Mouse (Mus musculus) T-cell, adult 2 months (primary cell): Measurements from ENCODE around the gene Siglec1.
"Not testable (repeated sequence)": the region's sequence is repeated elsewhere in the genome, so short reads cannot be mapped to it uniquely, and the experiment has no call there.

Source experiments
- DNase-seq: peaks from one replicate; pipeline ENCODE4 v3.0.0; 2022; ENCODE audit warnings: low spot score

Siglec1 gene

DNA sequence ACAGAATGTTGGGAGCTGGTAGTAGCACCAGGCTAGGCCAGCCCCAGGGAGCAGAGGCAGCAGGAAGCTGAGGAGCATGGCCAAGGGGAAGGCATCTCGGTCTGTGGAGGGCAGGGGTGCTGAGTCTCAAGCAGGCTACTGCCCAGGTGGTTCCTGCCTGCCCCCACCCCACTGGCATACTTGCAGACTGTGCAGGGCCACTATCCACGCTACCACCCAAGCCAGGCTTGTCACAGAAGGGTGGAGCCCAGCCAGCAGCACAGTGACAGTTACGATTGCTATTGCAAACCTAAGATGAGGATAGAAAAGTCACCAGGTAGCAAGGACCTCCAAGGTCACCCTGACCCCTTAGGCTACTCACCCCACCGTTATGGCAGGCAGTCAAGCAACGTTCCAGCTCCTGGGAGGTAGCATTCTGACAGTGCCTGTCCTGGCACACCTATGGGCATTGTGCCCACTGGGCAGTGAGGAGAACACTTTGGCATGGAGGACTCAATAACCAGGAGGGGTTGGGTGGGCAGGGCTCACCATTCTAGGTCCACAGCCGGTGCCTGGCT, 33.6 kb downstream of the Siglec1 start:
- no peak for DNase-seq

DNA sequence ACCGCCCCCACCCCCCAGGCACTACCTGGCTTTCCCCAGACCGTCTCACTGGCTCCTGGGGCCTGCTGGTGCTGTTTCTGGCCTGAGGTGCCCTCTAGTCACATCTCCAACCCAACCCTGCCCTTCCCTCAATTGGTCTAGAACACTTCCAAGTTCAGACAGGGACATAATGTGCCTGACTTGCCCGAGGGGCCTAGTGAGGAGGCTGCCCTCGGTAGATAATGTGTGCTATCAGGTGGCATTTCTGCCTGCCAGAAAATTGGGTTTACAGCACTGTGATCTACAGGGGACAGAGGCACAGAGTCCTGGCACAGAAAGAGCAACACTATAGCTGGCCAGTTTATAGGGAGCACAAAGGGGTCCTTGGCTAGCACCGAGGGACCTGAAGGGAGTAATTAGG, 34.5 kb downstream of the Siglec1 start:
- no peak for DNase-seq

DNA sequence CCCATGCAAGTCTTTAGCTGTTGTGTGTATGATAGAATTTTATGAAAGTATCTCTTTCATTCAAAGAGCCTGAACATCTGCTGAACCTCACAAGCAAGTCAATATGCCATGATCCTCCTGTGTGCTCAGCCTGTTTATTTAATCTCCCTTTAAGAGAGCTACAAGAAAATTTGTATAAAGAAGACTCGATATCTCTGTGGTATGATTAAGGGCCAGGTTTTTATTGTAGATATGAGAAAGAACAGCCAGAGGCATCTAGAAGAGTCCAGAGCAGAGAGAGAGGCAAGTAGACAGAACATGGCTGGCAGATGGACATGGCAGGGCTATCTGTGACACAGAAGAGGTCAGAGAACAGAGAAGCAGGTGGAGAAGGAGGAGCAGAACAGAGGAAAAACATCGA, 40.5 kb downstream of the Siglec1 start:
- DNase-seq: no peak

DNA sequence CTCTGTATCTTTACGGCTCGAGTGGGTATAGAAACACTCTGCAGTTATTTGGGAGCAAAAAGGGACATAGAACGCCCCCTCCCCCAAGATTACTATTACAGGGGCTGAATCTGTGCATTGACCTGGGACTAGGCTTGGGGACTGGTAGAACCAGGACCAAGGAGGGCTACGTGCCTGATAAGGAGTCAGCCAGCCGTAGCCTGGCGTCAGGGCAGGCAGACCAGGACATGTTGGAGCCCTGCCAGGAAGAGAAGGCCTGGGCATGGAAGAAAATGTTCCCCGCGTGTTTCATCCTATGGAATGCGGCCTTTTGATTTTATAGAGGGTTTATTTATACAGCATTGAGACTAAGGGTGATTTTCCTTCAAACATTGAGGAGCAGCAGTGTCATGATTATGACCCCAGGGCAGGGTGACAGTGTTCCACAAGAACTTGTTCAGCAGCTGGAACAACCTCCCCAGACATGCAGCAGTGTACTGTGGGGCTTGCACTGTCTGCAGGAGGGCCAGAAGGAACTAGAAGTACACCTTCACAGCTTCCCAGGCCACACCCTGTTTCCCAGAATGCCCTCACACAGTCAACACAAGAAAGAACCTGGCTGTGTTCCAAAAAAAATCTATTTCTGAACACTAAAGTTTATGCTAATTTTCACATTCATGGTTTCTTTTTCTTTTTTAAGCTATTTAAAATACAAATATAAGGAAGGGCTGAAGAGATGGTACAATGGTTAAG, 41.4 kb downstream of the Siglec1 start:
- no peak for DNase-seq

DNA sequence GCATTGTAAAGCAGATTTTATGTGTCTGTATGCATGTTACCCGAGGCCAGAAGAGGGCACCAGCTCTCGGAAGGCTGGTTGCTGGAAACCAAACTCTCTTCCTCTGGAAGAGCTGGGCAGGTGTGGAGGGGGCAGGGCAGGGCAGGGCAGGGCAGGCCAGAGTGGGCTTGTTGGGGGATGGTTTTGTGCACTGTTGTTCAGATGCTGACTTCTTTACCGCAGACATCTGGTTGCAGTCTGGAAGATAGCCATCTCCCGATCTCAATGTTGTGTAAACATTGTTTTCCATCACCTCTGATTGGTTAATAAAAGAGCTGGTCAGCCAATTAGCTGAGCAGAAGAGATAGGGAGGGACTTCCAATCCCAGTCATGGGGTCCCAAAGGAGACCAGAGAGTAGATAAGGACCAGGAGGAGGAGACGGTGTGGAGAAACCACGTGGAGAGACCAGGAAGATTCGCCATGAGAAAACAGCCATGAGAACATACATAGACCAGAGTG, 42.2 kb downstream of the Siglec1 start:
- no peak for DNase-seq

DNA sequence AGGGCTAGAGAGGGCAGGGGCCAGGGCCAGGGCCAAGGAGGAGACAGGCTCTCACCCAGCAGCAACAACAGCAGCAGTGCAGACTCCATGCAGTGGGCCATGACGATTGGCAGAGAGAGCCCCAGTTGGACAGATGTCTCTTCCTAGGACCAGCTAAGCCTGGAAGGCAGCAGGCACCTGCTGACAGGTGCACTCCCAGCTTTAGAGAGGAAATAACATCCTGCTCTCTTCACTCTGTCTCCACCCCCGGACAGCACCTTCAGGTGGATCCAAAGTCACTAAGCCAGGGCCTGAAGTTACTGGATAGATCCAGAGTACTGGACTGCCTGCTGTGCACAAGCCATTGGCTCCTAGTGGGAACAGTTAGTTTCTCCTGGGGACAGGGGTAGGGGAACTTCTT, 43.6 kb downstream of the Siglec1 start, which contains the start of gene Gfra4:
Gene Gfra4 (minus strand): TSS at position 101 of the 400 bp plus-strand sequence.
- no peak for DNase-seq

DNA sequence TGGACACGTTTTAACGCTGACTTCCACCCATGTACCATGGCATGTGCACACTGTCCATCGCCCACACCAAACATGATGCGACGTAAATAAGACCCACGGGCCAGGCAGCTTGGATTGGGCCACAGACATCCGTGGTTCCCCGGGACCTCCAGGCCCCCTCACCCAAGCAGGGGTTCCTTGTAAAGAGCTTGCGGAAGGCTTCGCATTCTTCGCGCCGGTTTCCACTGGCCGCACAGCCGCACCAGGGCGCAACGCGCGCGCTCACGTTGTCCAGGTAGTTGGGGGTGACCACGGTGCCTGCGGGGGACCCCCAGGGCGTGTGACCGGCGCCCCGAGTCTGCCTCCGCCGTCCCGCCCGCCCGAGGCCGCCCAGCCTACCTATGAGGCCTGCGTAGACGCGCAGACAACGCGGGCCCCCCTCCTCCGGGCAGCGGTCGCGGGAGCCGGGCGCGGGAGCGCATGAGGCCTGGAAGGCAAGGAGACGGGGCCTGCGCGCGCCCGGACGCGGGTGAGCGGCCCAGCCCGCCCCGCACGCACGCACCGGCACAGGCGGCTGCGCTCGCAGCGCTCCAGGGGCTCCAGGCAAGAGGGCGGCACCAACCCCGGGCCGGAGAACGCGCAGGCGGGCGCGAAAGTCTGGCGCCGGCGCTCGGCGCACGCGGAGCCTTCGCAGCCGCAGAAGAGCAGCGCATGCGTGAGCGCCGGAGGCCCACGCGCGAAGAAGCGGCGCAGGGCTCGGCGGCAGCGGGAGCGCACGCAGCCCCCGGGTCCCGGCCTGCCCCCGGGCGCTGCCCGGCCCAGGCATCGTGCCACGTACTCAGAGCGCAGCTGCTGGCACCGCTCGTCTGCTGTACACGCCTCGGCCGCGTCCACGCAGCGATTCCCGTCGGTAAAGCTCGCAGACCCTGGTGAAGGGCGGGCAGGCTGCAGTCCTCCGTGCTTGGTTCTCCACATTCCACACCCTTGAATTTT, 45.4 kb downstream of the Siglec1 start:
- DNase-seq: no peak

DNA sequence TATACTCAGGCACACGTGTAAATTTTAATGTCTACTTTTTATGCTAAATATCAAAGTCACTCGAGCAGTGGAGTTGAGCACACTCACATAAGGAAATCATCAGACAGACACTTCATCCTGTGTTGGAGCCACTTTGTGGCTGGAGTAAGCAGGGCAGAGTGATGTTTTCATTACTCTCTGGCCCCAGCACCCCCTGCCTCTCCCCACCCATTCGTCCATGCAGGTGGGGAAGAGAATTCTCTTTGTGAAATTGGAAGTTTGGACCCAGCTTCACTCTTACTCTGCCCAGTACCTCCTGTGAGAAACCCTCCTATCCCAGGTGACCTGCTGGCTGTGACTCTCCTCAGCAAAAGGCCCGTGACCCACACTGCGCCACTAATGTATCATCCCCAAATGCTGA, 47.9 kb downstream of the Siglec1 start:
- no peak for DNase-seq

DNA sequence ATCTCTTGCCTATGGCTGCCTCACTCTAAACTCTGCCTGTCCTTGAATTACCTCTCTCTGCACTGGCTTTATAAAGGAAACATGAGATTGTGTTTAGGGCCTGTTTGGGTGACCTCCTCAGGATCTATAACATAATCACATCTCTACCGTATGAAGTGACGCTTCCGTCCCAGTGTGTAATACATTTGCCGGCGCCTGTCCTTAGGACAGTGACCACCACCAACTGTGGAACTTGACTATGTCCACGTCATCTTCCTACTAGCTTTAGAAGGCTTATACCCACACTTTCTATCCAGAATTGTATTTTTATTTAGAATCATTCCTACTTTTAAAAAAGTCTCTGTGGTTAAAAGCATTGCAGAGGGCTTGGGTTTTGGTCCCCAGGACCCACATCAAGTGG, 48.4 kb downstream of the Siglec1 start:
- no peak for DNase-seq

DNA sequence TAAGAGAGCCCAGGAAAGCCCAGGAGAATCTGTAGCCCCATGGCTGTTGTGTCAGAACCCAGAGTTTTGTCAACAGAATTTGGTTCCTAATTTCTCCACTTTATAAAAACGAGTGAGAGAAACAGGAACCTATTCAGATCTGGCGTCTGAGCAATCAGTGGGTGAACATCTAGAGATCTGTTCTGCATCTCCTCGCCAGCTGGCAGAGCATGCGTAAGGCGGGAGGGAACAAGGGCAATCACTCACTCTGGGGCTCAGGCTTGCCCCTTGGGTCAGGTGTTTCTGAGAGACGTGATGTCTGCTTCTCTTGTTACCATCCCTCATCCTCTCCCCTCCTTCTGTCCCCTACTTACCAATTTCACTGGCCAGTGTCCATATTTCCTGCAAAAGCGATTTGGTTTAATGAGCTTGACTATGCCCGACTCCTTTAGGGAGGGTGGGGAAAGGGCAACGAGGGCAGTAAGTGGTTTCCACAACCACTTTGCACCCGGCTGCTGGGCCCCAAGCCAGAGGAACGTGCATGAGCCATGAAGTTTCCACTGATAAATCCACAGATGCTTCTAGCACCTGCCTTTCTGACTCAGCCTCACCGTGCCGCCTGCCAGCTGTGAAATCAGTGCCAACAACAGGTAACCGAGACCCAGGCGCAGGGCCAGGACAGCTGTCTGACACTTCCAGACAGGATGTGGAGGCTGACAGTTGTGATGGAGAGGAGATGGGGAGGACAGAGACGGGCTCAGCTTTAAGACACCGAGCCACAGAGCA, 49.2 kb downstream of the Siglec1 start:
- DNase-seq: no peak

DNA sequence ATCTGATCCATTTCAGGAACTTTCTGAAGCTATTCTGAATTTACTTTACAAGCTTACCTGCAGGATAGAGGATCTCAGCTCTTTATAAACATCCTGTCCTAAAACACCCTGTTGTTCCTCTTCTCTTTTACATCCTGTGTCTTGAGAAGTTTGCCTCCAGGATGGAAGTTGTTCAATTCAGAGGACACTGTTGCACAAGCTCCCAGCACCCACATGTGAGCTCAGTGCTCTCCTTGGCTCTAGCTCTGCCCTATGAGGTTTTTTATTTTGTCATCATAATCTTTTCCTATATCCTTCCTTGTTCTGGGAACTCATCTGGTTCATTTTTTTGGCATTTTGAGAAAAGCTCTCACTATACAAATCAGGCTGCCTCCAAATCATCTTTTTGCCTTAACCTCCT, 49.8 kb downstream of the Siglec1 start:
- DNase-seq: no peak

DNA sequence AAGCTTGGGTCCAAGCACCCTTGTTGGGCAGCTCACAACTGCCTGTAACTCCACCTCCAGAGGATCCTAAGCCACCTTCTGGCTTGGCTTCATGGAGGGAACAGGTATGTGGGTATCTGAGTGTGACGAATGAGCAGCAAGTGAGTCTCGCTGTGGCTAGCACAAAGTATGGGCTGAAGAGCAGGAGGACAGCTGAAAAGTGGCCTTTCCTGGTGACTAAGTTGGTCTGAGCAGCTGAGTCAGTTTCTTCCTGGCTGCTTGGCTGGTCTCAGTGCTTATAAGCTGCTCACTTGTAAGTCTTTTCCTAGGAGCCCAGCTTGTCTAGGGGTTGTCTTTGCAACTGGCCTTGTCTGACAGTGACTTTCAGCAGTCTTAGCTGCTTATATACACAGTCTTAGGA, 50.2 kb downstream of the Siglec1 start:
- no peak for DNase-seq

DNA sequence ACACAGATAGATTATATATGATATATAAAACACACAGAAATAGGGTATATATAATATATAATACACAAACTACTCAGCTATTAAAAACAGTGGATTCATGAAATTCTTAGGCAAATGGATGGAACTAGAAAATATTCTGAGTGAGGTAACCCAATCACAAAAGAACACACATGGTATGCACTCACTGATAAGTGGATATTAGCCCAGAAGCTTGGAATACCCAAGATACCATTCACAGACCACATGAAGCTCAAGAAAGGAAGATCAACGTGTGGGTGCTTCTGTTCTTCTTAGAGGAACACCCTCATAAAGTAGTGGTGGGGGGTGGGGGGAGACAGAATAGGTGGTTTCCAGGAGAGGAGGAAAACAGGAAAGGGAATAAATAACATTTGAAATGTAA, 55.2 kb downstream of the Siglec1 start:
- not testable (repeated sequence) for DNase-seq

DNA sequence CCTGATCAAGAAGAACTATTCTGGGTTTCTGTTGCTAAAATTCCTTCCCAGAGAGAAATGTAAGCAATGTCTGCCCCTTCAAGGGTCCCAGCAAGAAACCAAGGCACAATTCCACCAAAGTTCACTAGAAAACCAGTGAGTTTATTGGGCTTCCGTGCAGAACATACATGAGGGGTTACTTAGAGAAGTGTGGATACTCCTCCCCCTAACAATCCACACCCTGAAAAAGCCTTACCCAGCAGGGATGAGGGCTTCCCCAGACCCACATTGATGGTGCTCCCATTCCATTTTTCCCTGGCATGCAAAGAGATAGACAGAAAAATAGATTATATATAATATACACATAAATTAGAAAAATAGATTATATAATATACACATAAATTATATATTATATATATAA, 55.6 kb downstream of the Siglec1 start:
- DNase-seq: no peak

DNA sequence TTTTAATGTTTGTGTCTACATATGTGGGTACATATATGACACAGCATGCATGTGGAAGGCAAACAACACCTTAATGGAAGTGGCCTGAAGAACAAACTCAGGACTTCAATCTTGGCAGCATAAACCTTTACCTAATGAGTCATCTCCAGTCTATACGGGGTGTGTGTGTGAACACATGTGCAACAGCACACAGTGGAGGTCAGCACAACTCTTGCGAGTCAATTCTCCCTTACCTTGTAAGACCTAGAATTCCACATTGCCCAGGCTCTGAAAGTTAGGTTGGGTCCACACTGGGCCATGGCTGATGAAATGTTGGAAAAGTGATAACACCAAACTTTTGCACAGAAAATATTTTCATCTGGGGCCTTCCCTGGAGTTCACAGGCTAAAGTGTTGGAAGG, 56.0 kb downstream of the Siglec1 start:
- DNase-seq: no peak

DNA sequence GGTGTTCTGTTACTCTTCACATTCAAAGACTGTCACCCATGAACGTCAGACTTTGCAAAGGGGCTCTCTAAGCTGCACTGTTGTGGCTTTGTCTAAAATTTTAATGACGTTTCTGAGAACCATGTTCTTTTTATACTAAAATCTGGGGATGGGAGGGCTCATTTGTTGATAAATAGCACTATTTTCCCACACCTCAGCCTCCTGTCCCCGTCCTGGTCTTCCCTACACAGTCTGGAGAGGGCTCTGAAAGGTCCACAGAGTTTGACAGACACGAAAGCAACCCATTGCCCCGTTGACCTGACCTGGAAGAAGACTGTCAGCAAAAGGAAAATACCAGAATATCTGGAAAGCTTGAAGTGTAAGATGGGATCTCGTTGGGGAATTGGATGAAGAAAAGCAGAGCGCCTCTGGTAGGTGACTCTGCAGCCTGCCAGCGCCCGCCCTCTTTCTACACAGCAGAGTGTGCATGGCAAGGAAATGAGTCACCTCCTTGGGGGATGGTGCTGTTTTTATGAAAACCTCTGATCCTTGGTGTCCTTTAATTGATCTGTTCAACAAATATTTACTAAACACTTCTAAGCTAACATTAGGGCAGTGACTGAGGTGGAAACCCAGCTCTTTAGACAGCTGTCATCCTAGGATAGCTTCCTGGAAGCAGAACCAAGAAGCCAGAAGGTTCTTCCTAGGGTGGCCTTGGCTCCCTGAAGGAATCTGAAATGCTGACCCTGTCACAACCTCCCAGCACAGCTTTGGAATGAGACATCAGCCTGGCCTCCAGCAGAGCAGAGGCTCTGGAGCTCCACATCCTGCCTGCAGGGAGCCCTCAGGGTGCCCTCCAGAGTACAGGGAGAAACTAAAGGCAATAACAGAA, 57.3 kb downstream of the Siglec1 start:
- DNase-seq: no peak

DNA sequence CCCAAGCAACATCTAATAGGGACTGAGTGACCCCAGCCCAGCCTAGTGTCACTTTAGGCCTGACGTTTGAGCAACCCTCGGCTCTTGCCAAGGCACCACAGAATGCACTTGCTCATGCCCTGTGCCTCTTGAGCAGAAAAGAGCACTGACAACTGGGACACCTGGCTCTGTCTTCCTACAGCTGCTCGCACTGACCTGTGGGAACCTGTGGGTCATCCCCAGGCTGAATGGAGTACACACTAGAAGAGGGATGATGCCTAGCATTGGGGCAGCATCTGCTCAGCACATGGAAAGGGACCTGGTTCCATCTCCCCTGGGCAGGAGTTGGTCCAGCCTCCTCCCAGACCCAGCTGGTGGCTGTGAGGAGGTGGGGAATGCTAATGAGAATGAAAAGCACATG, 59.6 kb downstream of the Siglec1 start:
- no peak for DNase-seq

DNA sequence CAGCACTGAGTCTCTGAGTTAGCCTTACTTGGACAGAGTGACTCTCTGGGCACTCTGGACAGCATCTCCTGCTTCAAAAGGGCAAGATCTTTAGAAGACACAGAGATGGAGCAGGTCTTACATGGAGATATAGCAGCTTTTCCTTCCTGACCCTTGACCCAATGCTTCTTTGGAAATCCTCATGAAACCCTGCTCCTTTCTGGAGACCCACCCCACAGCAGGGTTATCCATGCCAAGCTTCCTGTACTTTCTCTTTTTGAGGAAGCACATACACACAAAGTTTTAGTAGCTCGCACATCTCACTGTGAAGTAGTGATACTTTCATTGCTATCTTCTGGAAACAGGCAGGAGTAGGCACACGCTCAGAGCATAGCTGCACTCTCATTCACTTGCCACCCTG, 61.3 kb downstream of the Siglec1 start:
- no peak for DNase-seq
